Mouse (Mus musculus) testis, adult 2 months (tissue): ENCODE measurements around the gene P3h1.

Experiments
- CTCF ChIP-seq: fragments of 200-500 bp; IDR thresholded peaks from 2 replicates; pipeline ENCODE4 v1.5.1; 2012; ENCODE audit warnings: low read depth, mild to moderate bottlenecking, inconsistent platforms, low read length, moderate library complexity; ENCODE audit not compliant: control insufficient read depth, insufficient read depth, insufficient replicate concordance
- POLR2A ChIP-seq: fragments of 200-500 bp; IDR thresholded peaks from 2 replicates; pipeline ENCODE4 v1.6.1; 2012; ENCODE audit warnings: low read depth, mild to moderate bottlenecking, inconsistent platforms, low read length, moderate library complexity; ENCODE audit not compliant: control insufficient read depth

DNA sequence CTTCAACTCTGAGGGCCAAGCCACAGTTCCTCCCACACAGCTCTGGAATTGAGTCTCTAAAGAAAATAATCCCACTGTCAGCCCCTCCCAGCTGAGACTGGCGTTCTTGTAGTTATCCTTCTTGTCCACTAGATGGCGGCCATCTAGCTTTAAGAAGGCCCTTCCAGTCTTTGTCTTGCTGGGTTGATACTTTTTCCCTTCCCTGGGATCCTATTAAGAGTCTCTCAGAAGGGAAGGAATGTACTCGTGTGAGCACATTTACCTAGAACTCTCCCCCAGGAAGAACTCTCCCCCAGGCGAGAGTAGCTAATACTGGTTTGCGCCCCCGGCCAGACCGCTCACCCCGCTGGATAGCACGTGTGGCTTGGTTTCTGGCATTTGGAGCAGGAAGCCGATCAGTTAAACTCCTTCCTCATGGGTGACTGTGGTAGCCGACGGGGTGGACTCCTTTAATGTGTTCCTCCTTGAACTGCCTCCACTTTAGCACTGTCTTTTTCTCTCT lies 6.5 kb downstream of the P3h1 start:
- TF ChIP-seq CTCF (no peak), POLR2A (no peak)
